Mouse (Mus musculus) urinary bladder, postnatal 25 days (tissue): ENCODE measurements around the gene Col3a1.

Source experiments
- DNase-seq: peaks from one replicate; pipeline ENCODE4 v3.0.0; 2022; ENCODE audit warnings: low spot score

The Col3a1 gene

DNA sequence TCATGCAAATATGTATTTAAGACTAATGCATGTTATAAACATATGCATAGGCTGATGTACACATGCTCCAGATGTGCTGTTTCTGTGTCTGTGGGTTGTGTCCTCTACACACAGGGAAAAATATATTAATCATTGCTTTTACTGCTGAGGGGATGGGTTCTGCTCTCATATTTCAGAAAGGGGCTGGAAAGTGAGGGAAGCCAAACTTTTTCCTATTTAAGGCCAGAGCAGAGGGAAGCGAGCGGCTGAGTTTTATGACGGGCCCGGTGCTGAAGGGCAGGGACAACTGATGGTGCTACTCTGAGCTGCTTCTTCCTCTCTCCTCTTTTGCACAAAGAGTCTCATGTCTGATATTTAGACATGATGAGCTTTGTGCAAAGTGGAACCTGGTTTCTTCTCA, at the start of gene Col3a1:
Gene Col3a1 (plus strand): TSS at position 151 of the 400 bp plus-strand sequence.
- peak; percentile 44 for DNase-seq

DNA sequence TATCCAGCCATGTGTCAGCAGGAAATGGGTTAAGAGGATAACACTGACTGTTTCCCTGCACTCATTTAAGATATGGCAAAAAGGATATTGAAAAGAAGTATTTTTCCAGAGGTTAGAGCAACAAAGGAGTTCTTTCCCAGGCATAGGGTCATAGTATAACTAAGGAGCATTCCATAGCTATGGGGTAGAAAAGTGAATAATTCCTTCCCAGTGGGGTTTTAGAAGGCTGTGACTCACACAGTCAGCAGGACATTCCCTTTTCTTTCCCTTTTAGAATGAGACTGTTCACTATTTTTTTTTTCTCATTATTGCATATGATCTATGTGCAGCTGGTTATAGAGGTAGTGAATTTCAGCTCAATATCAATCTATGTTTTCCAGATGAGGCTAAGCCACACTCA, 41.9 kb upstream of the Col3a1 start:
- DNase-seq: no peak

DNA sequence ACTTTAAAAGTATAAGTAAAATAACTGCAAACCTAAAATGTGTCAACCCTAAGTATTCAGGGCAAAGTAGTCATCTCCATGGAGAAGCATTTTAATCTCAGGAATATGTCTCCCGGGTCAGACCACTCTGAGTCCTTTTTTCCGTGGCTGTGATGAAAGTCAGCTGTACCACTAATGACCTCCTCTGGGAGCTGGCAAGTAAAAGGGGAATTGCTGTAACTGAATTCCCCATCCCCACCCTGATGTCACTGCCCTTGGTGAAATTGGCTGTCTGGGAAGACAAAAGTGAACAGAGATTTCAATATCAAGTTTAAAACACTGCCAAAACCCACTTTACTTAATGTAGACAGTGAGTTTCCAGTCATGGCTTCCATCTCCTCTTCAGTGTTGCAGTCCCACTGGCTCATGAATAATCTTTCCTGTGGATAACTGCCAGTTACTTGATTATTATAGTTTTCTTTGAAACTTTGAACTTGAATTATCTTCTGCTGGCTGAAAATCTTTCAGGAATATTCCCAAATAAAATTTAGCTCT, 35.3 kb upstream of the Col3a1 start:
- DNase-seq: no peak

DNA sequence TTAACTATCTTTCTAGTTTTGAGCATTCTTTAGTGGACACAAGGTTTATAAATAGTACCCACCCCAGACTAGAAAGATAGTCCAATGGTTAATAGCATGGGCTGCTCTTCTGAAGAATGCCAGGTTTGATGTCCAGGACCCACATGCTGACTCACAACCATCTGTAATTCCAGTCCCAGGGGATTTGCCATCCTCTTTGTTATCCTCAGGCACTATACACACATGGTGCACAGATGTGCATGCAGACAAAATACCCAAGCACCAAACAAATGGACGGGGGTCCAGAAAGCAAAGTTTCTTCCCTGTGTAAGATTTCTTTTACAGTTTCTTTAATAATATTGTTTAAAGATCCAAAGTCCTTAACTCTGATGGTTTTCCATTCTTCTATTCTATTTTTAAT, 23.4 kb upstream of the Col3a1 start:
- no peak for DNase-seq

DNA sequence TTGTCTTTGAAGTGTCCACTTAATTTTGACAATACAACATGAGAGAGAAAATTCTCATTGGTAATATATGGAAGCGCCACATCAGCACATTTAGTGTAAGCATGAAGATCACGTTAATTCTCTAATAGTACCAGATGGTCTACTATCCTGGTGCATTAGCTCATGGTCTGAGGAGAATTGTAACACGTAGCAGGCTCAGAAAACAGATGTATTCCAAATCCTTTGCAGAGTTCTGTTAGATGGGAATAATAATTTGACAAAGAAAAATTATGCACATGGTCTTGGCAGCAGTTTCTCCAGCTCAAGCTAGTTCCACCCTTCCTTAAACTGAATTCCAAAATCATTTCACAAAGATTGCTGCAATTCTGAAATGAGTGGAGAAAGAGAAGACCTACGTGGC, 21.3 kb upstream of the Col3a1 start:
- DNase-seq: no peak

DNA sequence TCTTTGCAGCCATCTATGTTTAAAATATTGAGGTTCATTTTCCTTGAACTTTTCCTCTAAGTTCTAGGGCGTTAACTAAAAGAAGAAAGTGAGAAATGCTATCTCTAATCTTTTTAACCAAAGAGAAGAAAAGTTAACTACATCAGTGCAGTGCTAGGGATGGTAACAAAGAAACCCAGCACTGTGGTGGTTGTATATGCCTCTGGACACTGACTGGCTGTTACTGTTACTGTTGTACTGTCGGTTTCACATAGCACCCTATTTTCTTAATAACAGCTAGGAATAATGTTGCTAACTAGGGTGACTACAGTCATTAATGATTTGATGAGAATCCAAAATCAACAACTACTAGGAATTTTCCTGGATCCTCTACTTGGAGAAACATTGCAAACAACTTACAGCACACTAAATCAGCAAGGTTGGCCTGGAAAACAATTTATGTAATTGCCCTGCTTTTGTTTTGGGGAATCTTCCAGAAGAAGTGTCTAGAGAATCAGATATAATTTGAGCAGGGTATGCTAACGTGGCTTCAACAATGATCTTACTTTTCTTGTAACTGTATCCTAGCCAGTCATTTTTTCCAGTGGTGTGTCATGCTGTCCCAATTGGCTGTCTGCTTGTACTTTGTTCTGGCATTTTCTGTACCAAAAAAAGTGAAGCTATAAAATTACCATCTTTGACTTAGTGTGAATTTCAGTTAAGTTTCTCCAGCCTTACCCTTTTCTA, 11.8 kb upstream of the Col3a1 start:
- no peak for DNase-seq

DNA sequence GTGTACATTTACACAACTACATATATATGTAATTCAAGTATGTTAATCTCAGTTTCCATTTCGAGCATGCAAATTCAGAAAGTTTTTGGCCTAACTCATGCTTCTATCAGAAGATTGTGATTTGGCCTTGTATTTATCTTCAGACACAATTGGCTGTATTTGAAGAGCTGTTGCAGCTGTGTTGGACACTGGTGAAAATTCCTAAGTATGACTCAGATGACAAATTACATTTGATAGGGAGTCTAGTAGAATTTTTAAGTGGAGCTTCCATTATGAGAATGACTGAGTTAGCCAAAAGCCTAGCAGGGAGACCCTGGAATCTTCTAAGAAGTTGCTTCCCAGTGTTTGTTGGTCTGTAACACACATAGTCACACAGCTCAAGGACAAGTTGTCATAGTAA, 7.1 kb upstream of the Col3a1 start:
- DNase-seq: no peak

DNA sequence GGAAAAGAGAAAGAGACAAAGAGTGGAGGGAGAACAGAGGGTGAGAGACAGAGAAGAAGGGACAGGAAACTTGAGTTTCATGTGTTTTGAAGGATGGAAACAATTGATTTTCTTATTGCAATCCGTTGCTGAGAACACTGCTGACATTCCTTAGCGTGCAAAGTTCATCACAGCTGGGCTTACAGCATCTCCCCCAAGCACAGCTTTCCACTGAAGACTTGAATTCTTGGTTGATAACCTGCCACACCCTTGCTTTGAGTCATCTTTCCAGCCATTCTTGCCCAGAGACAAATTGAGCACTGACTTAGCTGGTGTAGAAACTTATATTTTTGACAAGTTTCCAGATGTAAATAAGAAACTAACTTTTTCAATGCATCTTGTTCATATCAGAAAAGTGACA, 2.3 kb upstream of the Col3a1 start:
- DNase-seq: no peak

DNA sequence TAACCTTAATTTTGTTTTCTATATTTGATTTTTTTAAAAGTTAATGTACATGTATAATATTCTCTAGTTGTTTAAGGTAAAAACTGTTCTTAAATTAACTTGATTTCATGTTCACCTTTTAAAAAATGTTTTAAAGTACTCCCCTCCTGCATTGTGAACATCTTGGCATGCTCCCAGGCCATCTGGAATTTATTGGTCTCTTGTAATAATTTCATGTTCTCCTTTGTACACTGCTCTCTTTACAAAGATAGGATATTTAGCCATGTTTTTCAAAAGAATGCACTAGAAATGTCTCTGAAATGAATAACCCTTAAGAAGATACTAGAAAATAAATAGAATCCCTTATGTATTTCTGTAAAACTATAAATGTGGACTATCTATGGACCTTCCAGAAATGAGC, 624 bp downstream of the Col3a1 start:
- no peak for DNase-seq

DNA sequence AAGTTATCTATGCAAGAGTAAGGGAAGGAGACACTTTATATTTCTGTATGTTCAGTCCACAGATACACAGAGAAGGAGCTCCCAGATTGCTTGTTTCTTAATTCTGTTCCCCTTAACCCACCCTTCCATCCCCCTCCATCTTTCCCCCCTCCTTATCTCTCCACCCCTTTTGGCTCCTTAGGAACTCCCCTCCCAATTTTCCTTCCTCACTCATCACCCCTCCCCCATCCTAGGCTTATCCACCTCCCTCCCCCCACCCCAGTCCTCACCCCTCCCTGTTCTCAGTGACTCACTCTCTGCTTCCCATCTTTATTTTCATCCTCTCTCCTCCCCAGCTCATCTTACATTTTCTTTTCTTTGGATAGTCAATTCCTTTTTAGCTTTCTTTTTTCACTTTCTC, 1.5 kb downstream of the Col3a1 start:
- no peak for DNase-seq

DNA sequence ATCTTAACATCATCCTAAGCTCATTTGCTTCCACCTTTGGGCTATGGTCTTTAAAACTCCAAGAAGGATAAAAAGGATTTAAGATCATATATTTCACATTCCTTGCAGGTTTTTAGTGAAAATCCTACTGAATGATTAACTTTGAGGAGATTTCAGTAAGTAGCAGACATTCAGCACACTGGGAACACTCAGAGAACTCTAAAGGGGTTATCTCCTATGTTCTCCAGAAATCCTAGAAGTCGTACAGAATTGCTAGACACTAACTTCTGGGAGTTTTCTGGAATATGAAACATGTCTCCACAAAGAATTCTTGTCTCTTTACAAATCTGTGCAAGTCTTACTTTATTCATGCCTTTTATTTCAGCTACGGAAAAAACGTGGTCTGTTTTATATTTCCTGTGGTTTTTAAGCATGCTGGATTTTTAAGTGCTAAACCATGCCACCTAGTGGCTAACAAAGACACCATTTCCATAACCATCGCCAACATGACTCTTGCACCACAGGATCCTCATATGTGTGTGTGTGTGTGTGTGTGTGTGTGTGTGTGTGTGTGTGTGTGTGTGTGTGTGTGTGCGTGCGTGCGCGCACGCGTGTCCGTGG, 2.5 kb downstream of the Col3a1 start:
- no peak for DNase-seq

DNA sequence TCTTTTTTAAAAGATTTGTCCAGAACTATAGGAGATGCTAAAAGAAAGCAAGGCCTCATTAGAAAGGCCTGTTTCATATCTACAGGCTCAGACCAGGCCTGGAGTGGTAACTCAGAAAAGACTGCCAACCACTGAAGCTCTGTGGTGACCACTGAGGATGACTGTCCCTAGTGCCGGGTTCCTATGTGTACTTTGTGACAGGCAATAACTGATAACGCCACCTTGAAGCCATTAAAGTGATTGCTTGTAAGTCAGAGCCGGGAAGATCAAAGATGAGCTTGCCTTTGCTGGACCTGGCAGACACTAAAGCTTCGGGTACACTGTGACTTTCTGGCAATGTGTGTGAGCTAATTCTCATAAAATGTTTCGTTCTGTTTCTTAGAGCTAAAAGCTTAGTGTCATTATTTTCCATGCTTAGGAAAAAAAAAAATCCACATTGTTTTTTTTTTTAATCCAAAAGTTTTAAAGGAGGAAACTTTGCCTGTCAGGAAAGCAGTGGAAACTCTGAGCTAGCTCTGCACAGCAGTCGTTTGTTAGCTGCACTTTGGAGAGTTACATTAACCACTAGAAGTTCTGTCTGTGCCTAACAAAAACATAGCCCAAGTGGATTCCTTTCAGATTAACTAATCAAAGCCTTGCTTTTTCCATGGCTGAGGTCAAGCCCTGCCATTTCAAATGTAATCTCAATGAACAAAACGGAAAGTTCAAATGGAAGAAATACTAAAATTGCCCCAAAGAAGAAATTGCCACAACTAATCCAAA, 4.6 kb downstream of the Col3a1 start:
- DNase-seq: no peak

DNA sequence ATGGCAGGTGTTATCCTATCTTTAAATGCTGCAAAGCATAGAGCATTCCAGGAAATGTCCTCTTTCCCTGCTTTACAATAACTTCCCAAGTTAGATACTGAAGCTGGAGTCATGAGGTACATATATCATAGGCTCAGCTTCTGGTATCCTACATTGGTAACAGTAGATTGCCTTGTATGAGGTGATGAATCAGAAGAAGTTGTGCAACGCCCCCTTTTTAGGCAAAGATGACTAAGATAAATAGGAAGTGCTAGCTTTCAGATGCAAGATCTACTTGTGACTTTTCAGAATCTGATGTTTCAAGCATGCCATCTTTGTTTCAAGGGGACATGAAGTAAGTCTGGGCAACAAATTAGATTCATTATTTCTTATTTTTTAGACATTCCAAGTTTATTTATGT, 6.9 kb downstream of the Col3a1 start:
- no peak for DNase-seq

DNA sequence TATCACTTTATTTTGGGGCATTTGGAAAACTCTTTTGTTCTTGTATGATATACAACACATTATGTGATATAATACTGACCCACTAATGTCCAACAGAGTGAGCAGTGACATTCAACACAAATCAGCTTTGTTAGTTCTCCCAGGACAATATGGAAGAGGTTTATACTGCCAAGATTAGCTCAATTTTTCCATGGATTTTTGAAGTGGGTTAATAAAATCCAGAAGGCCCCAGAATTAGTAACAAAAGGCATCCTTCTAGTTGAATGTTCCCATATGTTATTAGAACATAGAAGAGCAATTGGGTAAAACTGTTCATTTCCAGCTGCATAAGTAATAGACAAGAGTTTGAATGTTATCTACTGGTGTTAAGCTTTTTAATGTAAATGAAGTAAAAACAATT, 9.5 kb downstream of the Col3a1 start:
- no peak for DNase-seq

DNA sequence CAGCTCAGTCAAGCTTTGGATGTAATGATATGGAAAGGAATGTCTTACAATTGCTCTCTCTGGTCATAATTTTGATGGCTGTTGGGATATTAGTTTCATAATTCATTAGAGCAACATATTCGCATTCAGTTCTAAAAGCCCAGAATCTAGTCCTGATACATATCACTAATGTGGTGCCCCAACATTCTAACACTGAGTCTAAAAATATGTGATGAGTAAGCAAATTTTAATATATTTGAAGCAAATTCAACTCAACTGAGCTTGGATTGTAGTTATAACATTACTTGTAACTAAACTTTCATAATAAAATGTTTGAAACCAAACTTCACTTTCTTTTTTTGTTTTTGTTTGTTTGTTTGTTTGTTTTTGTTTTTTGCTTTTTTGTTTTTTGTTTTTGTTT, 17.8 kb downstream of the Col3a1 start:
- DNase-seq: no peak

DNA sequence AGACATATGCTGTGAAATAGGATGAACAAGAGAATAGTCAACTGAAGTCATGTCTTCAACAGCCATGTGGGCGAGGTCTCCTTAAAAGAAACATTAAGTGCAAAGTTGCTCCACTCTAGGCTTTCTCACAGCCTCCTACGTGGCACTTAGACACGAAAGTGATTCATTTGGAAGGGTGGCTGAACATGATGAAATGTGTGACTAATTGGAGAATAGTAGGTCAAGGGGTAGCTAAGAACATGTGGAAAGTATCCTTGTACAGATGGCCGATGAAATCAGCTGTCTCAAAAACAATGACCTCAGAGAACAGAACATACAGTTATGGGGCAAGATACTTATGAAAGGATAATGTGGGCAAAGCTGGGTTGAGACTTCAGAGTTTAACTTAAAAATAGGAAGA, 44.6 kb downstream of the Col3a1 start:
- no peak for DNase-seq

DNA sequence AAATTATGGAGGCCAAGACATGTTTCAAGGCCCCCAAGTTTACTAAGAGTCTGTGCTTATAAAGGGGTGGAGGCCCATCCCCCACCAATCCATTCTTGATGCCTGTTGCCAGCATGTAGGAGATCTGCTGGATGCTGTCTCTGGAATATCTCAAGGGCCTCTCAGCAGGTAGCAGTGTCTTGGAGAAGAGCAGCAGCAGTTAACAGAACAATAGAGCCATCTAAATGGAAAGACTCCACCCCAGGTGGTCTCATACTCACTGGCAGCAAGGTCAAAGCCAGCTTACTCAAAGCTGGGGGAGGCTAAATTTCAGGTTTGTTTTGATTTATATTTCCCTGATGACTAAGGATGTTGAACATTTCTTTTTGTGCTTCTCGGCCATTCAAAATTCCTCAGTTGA, 46.7 kb downstream of the Col3a1 start:
- DNase-seq: no peak

DNA sequence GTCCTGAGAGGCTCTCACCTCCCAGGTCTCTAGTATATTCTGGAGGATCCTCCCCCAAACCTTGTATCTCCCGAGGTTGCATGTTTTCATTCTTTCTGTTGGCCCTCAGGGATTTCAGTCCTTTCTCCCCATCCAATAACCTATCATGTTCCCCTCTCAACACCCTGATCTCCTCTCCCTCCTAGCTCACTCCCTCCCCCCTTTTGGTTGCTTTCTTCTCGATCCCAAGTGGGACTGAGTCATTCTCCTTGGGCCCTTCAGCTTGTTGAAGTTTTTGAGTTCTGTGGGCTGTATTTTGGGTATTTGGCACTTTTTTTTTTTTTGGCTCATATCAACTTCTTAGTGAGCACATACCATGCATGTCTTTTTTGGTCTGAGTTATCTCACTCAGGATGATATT, 47.8 kb downstream of the Col3a1 start:
- DNase-seq: no peak

DNA sequence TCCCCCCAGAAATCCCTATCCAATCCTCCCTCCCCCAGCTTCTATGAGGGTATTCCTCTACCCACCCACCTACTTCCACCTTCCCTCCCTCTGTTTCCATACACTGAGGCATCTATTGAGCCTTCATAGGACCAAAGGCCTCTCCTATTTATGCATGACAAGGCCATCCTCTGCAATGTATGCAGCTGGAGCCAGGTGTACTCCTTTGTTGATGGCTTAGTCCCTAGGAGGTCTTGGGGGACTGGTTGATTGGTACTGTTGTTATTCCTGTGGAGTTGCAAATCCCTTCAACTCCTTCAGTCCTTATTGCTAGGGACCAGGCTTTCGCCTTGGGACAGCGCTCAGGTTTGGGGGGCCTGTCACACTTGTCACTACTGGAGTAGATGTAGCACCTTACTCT, 48.3 kb downstream of the Col3a1 start:
- no peak for DNase-seq

DNA sequence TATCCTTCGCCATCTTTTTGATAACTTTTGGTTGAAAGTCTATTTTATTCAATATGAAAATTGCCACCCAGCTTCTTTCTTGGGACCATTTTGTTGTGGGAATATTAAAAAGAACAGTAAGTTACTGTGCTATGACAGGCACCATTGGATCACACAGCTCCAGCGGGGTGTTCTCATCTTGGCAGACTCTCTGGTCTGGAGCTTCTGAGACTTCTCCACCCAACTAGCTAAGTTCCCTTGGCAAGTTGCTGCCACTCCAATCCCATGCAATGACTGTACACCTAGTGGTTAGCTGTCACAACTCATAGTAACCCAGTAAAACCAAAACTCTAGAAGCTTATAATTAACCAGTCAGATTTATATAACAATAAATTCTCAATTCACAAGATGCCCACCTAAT, 51.9 kb downstream of the Col3a1 start:
- no peak for DNase-seq

DNA sequence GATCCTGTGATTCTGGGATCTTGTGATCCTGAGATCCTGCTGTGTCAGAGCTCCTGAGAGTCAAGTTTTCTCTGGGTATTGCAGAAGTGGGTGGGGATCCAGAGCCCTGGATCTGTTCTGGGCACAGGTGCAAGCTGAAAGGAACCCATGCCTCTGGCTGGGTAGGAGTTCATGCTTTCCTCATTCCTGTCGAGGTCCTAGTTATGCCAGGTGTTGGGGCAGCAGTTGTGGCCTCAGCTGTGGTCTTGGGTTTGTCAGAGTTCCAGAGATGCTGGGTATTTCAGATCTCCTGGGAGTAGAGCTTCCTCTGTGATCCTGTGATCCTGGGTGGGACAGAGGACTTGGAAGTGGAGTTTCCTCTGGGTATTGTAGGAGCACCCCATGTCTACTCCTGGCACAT, 54.1 kb downstream of the Col3a1 start:
- no peak for DNase-seq

DNA sequence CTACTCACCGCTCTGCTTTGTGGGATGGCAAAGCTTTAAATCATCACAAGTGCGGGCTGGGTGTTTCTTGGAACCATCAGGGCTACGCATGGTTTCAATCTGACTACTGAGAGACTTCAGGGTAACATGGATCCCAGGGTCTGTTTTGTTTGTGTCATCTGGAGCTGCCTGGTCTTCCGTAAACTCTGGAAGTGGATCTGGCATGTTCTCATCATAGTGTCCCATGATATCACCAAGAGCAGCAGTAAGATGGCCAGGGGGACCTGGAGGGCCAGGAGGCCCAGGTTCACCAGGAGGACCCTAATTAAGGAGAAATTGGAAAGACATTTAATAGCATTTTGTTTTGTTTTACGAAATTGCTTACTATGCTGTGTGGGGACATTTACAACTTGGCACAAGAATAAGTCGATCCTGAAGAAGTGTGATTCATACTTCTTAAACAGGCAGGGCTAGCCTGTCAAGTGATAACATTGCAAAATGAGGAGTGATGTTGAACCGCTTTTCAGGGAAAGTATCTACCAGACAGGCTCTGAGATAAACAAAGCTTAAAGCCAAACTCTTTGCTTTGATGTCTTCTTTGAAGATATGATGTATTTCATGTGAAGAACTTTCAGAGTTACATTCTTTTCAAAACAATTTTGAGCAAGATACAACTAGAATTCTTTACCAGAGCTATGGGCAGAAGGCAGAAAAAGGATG, 68.8 kb downstream of the Col3a1 start:
- no peak for DNase-seq

DNA sequence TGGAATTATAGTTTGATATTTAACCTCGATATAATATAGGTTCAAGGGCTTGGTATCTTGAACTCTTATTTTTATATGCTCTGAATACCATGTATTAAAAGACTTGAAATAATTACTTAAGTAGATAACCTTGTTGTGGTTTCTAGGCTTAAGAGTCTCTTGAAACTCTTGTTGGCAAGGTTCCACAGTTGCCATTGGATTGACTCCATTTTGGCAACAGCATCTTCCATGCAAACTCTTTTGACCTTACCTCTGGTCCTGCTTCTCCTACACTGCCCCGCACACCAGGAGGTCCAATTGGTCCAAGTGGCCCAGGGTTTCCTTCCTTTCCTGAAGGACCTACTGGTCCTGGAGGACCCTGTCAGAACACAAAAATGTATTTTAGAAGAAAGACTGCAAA, 70.5 kb downstream of the Col3a1 start:
- DNase-seq: no peak
